23 mouse cellular contexts compared by ENCODE assay signal in the genomic region with DNA sequence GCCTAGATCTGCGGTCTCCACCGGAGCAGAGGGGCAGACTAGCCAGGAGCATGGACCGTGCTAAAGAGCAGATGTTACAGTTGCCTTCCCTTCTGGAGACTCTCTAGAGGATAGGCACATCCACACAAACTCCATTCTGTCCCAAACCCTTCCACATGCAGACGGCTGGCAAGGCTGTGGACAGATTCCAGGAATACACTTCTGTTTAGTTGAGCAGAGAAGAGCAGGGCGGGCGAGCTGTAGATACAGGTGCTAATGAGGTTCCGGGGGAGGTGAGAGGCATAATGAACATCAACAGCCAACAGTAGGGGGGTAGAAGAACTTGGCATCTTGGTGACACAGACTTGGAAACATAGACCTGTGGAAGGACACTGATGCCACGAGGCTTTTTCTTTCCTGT. TPM values are rescaled to one million over a fixed set of nuclear protein-coding genes. Genes with fewer than 3 reads are reported as not detected.
DNase-seq lines count a peak whose midpoint lies in the region; ATAC-seq and TF ChIP-seq lines count a peak whose summit lies in the region.
"Had no signal": no experiment of that assay in that cellular context is flagged by ENCODE, and none has a peak within 500 bp of the region (broad histone marks: within the 10 kb centered on the region; RNA-seq: fewer than 3 reads in every experiment).

No protein-coding gene starts in this region.

- no peaks in the 10 kb centered on the region for H3K4me1 ChIP-seq in embryonic facial prominence, embryonic 11.5 days (ENCODE audit: control insufficient read depth, insufficient read depth, low read length)
- H3K4me1 ChIP-seq in embryonic facial prominence, embryonic 10.5 days = peaks cover 38% of the 10 kb centered on the region
- H3K4me1 ChIP-seq in testis, adult 2 months (ENCODE audit: control insufficient read depth, insufficient read depth, low read length) = no peaks in the 10 kb centered on the region

- 0 out of 2 replicates have a peak, but pooled peaks have one; percentile 48 for ATAC-seq in embryonic facial prominence, embryonic 11.5 days (replicated peaks; ENCODE audit: insufficient number of reproducible peaks, low FRiP score, low TSS enrichment, low read depth)
- ATAC-seq: CD4-positive, CD25-positive, alpha-beta regulatory T cell, adult 4 months; intestine, postnatal 0 days had no signal

- no peak overlapping the region for H3K4me3 ChIP-seq in embryonic facial prominence, embryonic 11.5 days (ENCODE audit: low read depth, low read length)
- H3K4me3 ChIP-seq in embryonic facial prominence, embryonic 10.5 days = no peak overlapping the region
- no peak overlapping the region for H3K4me3 ChIP-seq in testis, adult 2 months (ENCODE audit: control insufficient read depth, low read depth, low read length)
- H3K4me3 ChIP-seq: stomach, embryonic 15.5 days had no signal

- no peaks in the 10 kb centered on the region for H3K9me3 ChIP-seq in embryonic facial prominence, embryonic 11.5 days (replicated peaks; ENCODE audit: control insufficient read depth, low read length)
- no peaks in the 10 kb centered on the region for H3K9me3 ChIP-seq in embryonic facial prominence, embryonic 10.5 days
- H3K9me3 ChIP-seq: G1E; stomach, embryonic 15.5 days had no signal

- H3K36me3 ChIP-seq in embryonic facial prominence, embryonic 11.5 days (replicated peaks; ENCODE audit: control insufficient read depth, insufficient read depth, low read depth, low read length) = no peaks in the 10 kb centered on the region
- peaks cover 3% of the 10 kb centered on the region; the same call in 1 of the 2 replicates for H3K36me3 ChIP-seq in embryonic facial prominence, embryonic 10.5 days (replicated peaks)
- H3K36me3 ChIP-seq in testis, adult 2 months (ENCODE audit: control insufficient read depth, insufficient read depth, low read length) = no peaks in the 10 kb centered on the region
- H3K36me3 ChIP-seq: G1E; stomach, embryonic 15.5 days had no signal

- no peaks in the 10 kb centered on the region for H3K27me3 ChIP-seq in embryonic facial prominence, embryonic 11.5 days (ENCODE audit: control insufficient read depth, insufficient read depth, low read length)
- H3K27me3 ChIP-seq in embryonic facial prominence, embryonic 10.5 days (replicated peaks; ENCODE audit: low read depth, poor library complexity, severe bottlenecking) = no peaks in the 10 kb centered on the region; the same call in 1 of the 2 replicates
- H3K27me3 ChIP-seq in testis, adult 2 months (ENCODE audit: control insufficient read depth, insufficient read depth, low read length) = no peaks in the 10 kb centered on the region
- H3K27me3 ChIP-seq: stomach, embryonic 15.5 days had no signal

- H3K4me2 ChIP-seq in embryonic facial prominence, embryonic 11.5 days (ENCODE audit: low read depth, low read length) = no peak overlapping the region
- H3K4me2 ChIP-seq: midbrain, embryonic 11.5 days; stomach, embryonic 15.5 days had no signal

- H3K9ac ChIP-seq in embryonic facial prominence, embryonic 11.5 days (replicated peaks; ENCODE audit: low read length) = no peak overlapping the region
- H3K9ac ChIP-seq: hindbrain, embryonic 14.5 days; stomach, embryonic 15.5 days had no signal

- WGBS in embryonic facial prominence, embryonic 11.5 days = 81% methylated on average over 8 of the region's 8 CpGs
- WGBS in embryonic facial prominence, embryonic 10.5 days = 78% methylated on average over 8 of the region's 8 CpGs

- no peak for TF ChIP-seq POLR2A in testis, adult 2 months (IDR thresholded peaks at IDR 0.05; ENCODE audit: control insufficient read depth, low read depth, low read length)

- H3K27ac ChIP-seq in embryonic facial prominence, embryonic 11.5 days (replicated peaks; ENCODE audit: low read depth, low read length) = no peak overlapping the region
- H3K27ac ChIP-seq in embryonic facial prominence, embryonic 10.5 days (replicated peaks) = no peak overlapping the region
- peak overlapping the region; percentile 2; the same call in 1 of the 2 replicates for H3K27ac ChIP-seq in testis, adult 2 months (ENCODE audit: control insufficient read depth, insufficient read depth, low read depth, low read length)
- H3K27ac ChIP-seq: kidney, postnatal 0 days; stomach, embryonic 15.5 days had no signal

- DNase-seq in embryonic facial prominence, embryonic 11.5 days (ENCODE audit: low spot score) = no peak
- no peak for DNase-seq in embryonic facial prominence, embryonic 10.5 days (ENCODE audit: low spot score)
- DNase-seq in layer of hippocampus, adult 9-11 months = peak; percentile 47
- no peak for DNase-seq in layer of hippocampus, postnatal 36 days
- DNase-seq in testis, postnatal 14 days (ENCODE audit: low spot score) = no peak
- DNase-seq in spleen, postnatal 4 days (ENCODE audit: low spot score in 2 of 2) = no peak
- DNase-seq in thymus, postnatal 0 days (ENCODE audit: low spot score) = no peak
- DNase-seq: adrenal gland, postnatal 36 days; cerebellum, adult 9-10 months; gastrocnemius, postnatal 25 days; heart, postnatal 10 days; lung, adult 18-20 months; lung, postnatal 36 days; thymus, postnatal 14 days had no signal

- no peak for TF ChIP-seq CTCF in testis, adult 2 months (IDR thresholded peaks at IDR 0.05; ENCODE audit: control insufficient read depth, insufficient read depth, insufficient replicate concordance, low read depth, low read length)

RNA-seq across cellular contexts. Expression of a gene that starts 28.2 kb away (rescaled TPM):
- 17.6 and 22.2 TPM in 2 replicates for polyA plus RNA-seq in embryonic facial prominence, embryonic 11.5 days (2014; fragmentation: Nextera tagmentation; extraction: Ambion mirVana)
- 32.8 and 39.6 TPM in 2 replicates for polyA plus RNA-seq in embryonic facial prominence, embryonic 10.5 days (2016; fragmentation: Nextera tagmentation; extraction: Ambion mirVana)
- total RNA-seq in layer of hippocampus, postnatal 36 days (2021) = 10 to 100 TPM; 35.6 to 40.2 TPM
- 73.0 and 78.9 TPM in 2 replicates for polyA plus RNA-seq in testis, adult 2 months (2012; rRNA removed)
- 0.13 and 0.23 TPM in 2 replicates for polyA plus RNA-seq in thymus, postnatal 0 days (2015; fragmentation: Nextera tagmentation; extraction: Ambion mirVana)
- total RNA-seq: liver, adult 2 months had no signal
- polyA plus RNA-seq: CD4-positive, CD25-positive, alpha-beta regulatory T cell, adult 4 months; G1E had no signal

Comparison
In these comparisons a context has a peak if more than half of its experiments do, and no peak if none do; other contexts are left out.
1. RNA of a gene that starts 28.2 kb away (polyA plus RNA-seq): 73.0 to 78.9 TPM in testis, adult 2 months, 32.8 to 39.6 TPM in embryonic facial prominence, embryonic 10.5 days and 17.6 to 22.2 TPM in embryonic facial prominence, embryonic 11.5 days; 0.13 to 0.23 TPM in thymus, postnatal 0 days; every median in the first group is over 10 times any median in the second.